In the genomic region with DNA sequence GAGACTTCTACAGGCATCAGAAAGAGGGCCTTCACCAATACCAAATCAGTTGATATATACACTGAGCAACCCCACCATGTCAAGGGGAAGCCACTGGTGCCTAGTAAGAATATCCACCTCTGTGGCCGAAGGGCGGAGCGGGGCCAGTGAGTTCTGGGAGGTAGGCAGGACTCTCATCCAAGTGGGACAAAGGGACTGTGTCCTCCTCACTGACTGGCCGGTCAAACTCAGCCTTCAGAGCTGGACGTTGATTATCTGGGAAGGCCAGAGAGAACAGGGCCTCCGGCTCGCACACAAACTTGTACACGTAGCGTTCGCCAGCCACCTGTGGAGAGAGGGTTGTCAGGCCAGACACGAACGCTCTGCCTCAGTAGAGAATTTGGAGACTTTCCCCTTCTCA, we compare ENCODE assay signal across 29 mouse cellular contexts. TPM values are rescaled to one million over a fixed set of nuclear protein-coding genes. Genes with fewer than 3 reads are reported as not detected.
DNase-seq lines count a peak whose midpoint lies in the region; ATAC-seq and TF ChIP-seq lines count a peak whose summit lies in the region.
"Had no signal": no experiment of that assay in that cellular context is flagged by ENCODE, and none has a peak within 500 bp of the region (broad histone marks: within the 10 kb centered on the region; RNA-seq: fewer than 3 reads in every experiment).

No protein-coding gene starts in this region.

- H3K4me2 ChIP-seq in heart, embryonic 12.5 days, result no peak overlapping the region
- no peak overlapping the region for H3K4me2 ChIP-seq in myocyte (ENCODE audit: low read depth)
- no peak overlapping the region for H3K4me2 ChIP-seq in forebrain, embryonic 12.5 days
- H3K4me2 ChIP-seq: embryonic facial prominence, embryonic 13.5 days; forebrain, embryonic 13.5 days; hindbrain, embryonic 14.5 days had no signal

- H3ac ChIP-seq in myocyte (ENCODE audit: control insufficient read depth, insufficient read length), result no peak overlapping the region

- H3K36me3 ChIP-seq in heart, embryonic 12.5 days, result peaks cover 41% of the 10 kb centered on the region
- peaks cover 20% of the 10 kb centered on the region for H3K36me3 ChIP-seq in liver, adult 2 months (ENCODE audit: control insufficient read depth, insufficient read depth, low read length)
- H3K36me3 ChIP-seq in myocyte (ENCODE audit: control insufficient read depth, insufficient read depth), result peaks cover 32% of the 10 kb centered on the region
- H3K36me3 ChIP-seq in forebrain, embryonic 12.5 days (replicated peaks), result peaks cover 42% of the 10 kb centered on the region

- no peaks in the 10 kb centered on the region for H3K79me2 ChIP-seq in liver, adult 2 months (ENCODE audit: control insufficient read depth, insufficient read depth, low read length)
- no peaks in the 10 kb centered on the region for H3K79me2 ChIP-seq in myocyte (ENCODE audit: control insufficient read depth, insufficient read depth)

- no peak overlapping the region for H3K27ac ChIP-seq in heart, embryonic 12.5 days (ENCODE audit: poor library complexity, severe bottlenecking)
- H3K27ac ChIP-seq in liver, adult 2 months (replicated peaks; ENCODE audit: insufficient read depth, low read depth, low read length), result peak overlapping the region; percentile 58
- H3K27ac ChIP-seq in forebrain, embryonic 12.5 days, result no peak overlapping the region
- H3K27ac ChIP-seq: embryonic facial prominence, embryonic 10.5 days; embryonic facial prominence, embryonic 13.5 days; forebrain, embryonic 13.5 days; hindbrain, embryonic 14.5 days; hindbrain, postnatal 0 days had no signal

- peaks cover 12% of the 10 kb centered on the region for H3K4me1 ChIP-seq in heart, embryonic 12.5 days (replicated peaks)
- peaks cover 13% of the 10 kb centered on the region for H3K4me1 ChIP-seq in liver, adult 2 months (ENCODE audit: control insufficient read depth, insufficient read depth, low read length)
- H3K4me1 ChIP-seq in forebrain, embryonic 12.5 days, result peaks cover 12% of the 10 kb centered on the region

- no peak for ATAC-seq in heart, embryonic 12.5 days (ENCODE audit: insufficient number of reproducible peaks, low FRiP score)
- ATAC-seq in forebrain, embryonic 12.5 days (ENCODE audit: low FRiP score), result no peak
- ATAC-seq: CD4-positive, CD25-positive, alpha-beta regulatory T cell, adult 4 months; forebrain, embryonic 13.5 days; forebrain, embryonic 16.5 days; hindbrain, postnatal 0 days; inflammation-experienced regulatory T-cells, adult 6 months; intestine, embryonic 16.5 days; Patski had no signal

- no peak for TF ChIP-seq CTCF in liver, adult 2 months (IDR thresholded peaks at IDR 0.05; ENCODE audit: low read depth, low read length)

- H3K27me3 ChIP-seq in heart, embryonic 12.5 days (replicated peaks), result peaks cover 16% of the 10 kb centered on the region
- H3K27me3 ChIP-seq in liver, adult 2 months (ENCODE audit: control insufficient read depth, insufficient read depth, low read length), result no peaks in the 10 kb centered on the region
- H3K27me3 ChIP-seq in myocyte (ENCODE audit: control insufficient read depth, insufficient read depth, insufficient read length), result no peaks in the 10 kb centered on the region
- H3K27me3 ChIP-seq in forebrain, embryonic 12.5 days, result peaks cover 48% of the 10 kb centered on the region
- H3K27me3 ChIP-seq: Patski had no signal

- no peak overlapping the region for H3K4me3 ChIP-seq in heart, embryonic 12.5 days
- H3K4me3 ChIP-seq in liver, adult 2 months (ENCODE audit: insufficient read depth, low read depth, low read length), result no peak overlapping the region
- no peak overlapping the region for H3K4me3 ChIP-seq in myocyte
- no peak overlapping the region for H3K4me3 ChIP-seq in forebrain, embryonic 12.5 days (replicated peaks)
- H3K4me3 ChIP-seq: embryonic facial prominence, embryonic 10.5 days; embryonic facial prominence, embryonic 13.5 days; erythroblast, embryonic 14.5 days; forebrain, embryonic 13.5 days; heart, embryonic 10.5 days had no signal

- TF ChIP-seq POLR2A in liver, adult 2 months (IDR thresholded peaks at IDR 0.05; ENCODE audit: extremely low read depth, insufficient read depth, low read length), result no peak
- TF ChIP-seq POLR2A in myocyte (IDR thresholded peaks at IDR 0.05; ENCODE audit: insufficient read length, low read depth), result no peak

- WGBS in heart, embryonic 12.5 days, result 82% methylated on average over 12 of the region's 12 CpGs
- WGBS in liver, adult 2 months, result 27% methylated on average over 12 of the region's 12 CpGs
- WGBS in forebrain, embryonic 12.5 days, result 86% methylated on average over 12 of the region's 12 CpGs

- H3K9ac ChIP-seq in heart, embryonic 12.5 days, result no peak overlapping the region
- no peak overlapping the region for H3K9ac ChIP-seq in liver, adult 2 months (ENCODE audit: low read depth, low read length)
- H3K9ac ChIP-seq in forebrain, embryonic 12.5 days, result no peak overlapping the region
- H3K9ac ChIP-seq: embryonic facial prominence, embryonic 13.5 days; forebrain, embryonic 13.5 days; hindbrain, embryonic 14.5 days had no signal

- DNase-seq in heart, adult 18-20 months, result peak; percentile 40 to 63
- DNase-seq in liver, adult 2 months (ENCODE audit: extremely low read depth, low read depth, low spot score), result peak; percentile 87
- DNase-seq in liver, result no peak
- DNase-seq: adrenal gland, postnatal 14 days; cerebellum, adult 11-12 months; cerebellum, adult 8-10 months; cerebellum, postnatal 10 days; cerebellum, postnatal 36 days; embryo, embryonic 11 days; gastrocnemius, postnatal 10 days; gastrocnemius, postnatal 36 days; heart, postnatal 4 days had no signal

- H3K9me3 ChIP-seq in heart, embryonic 12.5 days (replicated peaks), result no peaks in the 10 kb centered on the region
- no peaks in the 10 kb centered on the region for H3K9me3 ChIP-seq in forebrain, embryonic 12.5 days
- H3K9me3 ChIP-seq: embryonic facial prominence, embryonic 10.5 days; embryonic facial prominence, embryonic 13.5 days; forebrain, embryonic 13.5 days; G1E; heart, embryonic 10.5 days had no signal

TF ChIP-seq in myocyte, 11 proteins besides CTCF, POLR2A, EP300 and RAD21:
- TF ChIP-seq USF1 (IDR thresholded peaks at IDR 0.05; ENCODE audit: low read depth), result no peak
- TF ChIP-seq POLR2AphosphoS2 (IDR thresholded peaks at IDR 0.05; ENCODE audit: insufficient read length, low read depth), result peak; percentile 25
- no peak for TF ChIP-seq SRF (IDR thresholded peaks at IDR 0.05; ENCODE audit: control insufficient read depth, insufficient read length, low read depth)
- TF ChIP-seq TCF3 (IDR thresholded peaks at IDR 0.05; ENCODE audit: insufficient read length, low read depth), result no peak

RNA-seq across cellular contexts. Expression of a gene that starts 14.9 kb away (rescaled TPM):
- total RNA-seq in heart, adult 18-20 months (2021), result under 1 TPM; 0.21 to 0.32 TPM
- polyA plus RNA-seq in heart, embryonic 12.5 days (2016; fragmentation: Nextera tagmentation; extraction: Ambion mirVana), result 10.0 and 10.3 TPM in 2 replicates
- total RNA-seq in liver, adult 2 months (2014; rRNA removed), result 0.18 TPM in 1 of 2 replicates, not detected in the other
- polyA plus RNA-seq in liver, adult 2 months (2012; rRNA removed), result 0.05 and 0.17 TPM in 2 replicates
- polyA plus RNA-seq in myocyte (2012; fragmentation: generic; extraction: Trizol), result 21.2 TPM
- polyA plus RNA-seq in forebrain, embryonic 12.5 days (2016; fragmentation: Nextera tagmentation; extraction: Ambion mirVana), result 4.7 and 7.0 TPM in 2 replicates
- total RNA-seq: granulocyte monocyte progenitor cell, adult 5-6 weeks had no signal
- polyA plus RNA-seq: CD4-positive, CD25-positive, alpha-beta regulatory T cell, adult 4 months; erythroblast, embryonic 14.5 days had no signal

RNA-seq across cellular contexts. Expression of a gene that starts 37.5 kb away (rescaled TPM):
- 10 to 100 TPM; 16.4 to 17.2 TPM for total RNA-seq in heart, adult 18-20 months (2021)
- polyA plus RNA-seq in heart, embryonic 12.5 days (2016; fragmentation: Nextera tagmentation; extraction: Ambion mirVana), result 25.8 and 26.5 TPM in 2 replicates
- total RNA-seq in liver, adult 2 months (2014; rRNA removed), result 7.7 and 10.5 TPM in 2 replicates
- polyA plus RNA-seq in liver, adult 2 months (2012; rRNA removed), result 4.7 and 5.5 TPM in 2 replicates
- 19.1 TPM for polyA plus RNA-seq in myocyte (2012; fragmentation: generic; extraction: Trizol)
- polyA plus RNA-seq in forebrain, embryonic 12.5 days (2016; fragmentation: Nextera tagmentation; extraction: Ambion mirVana), result 45.6 and 46.8 TPM in 2 replicates
